Mouse (Mus musculus): ENCODE measurements around the gene Hyal4.

Gene Hyal4

GRCm38 (mm10) chr6:24748029-24748428 lies at the start of gene Hyal4:
Gene Hyal4 (plus strand): TSS chr6:24748329.
- no peak for DNase-seq (ENCODE audit: low read depth, low spot score)

GRCm38 (mm10) chr6:24707090-24707489 lies 41.0 kb upstream of the Hyal4 start:
- no peak for DNase-seq (ENCODE audit: low read depth, low spot score)

- no peak for DNase-seq (ENCODE audit: low read depth, low spot score)
Observed at GRCm38 (mm10) chr6:24707499-24707898, 40.6 kb upstream of the Hyal4 start.

- peak; percentile 49 for DNase-seq (ENCODE audit: low read depth, low spot score)
Observed at GRCm38 (mm10) chr6:24721317-24722099, 26.6 kb upstream of the Hyal4 start.

GRCm38 (mm10) chr6:24728130-24728529 lies 20.0 kb upstream of the Hyal4 start:
- no peak for DNase-seq (ENCODE audit: low read depth, low spot score)

GRCm38 (mm10) chr6:24732945-24733344 lies 15.2 kb upstream of the Hyal4 start, which contains the start of gene Hyal6:
Gene Hyal6 (plus strand): TSS chr6:24733245.
- no peak for DNase-seq (ENCODE audit: low read depth, low spot score)

GRCm38 (mm10) chr6:24734565-24734964 lies 13.6 kb upstream of the Hyal4 start:
- DNase-seq (ENCODE audit: low read depth, low spot score), result no peak

- DNase-seq (ENCODE audit: low read depth, low spot score), result no peak
Observed at GRCm38 (mm10) chr6:24759281-24759680, 11.2 kb downstream of the Hyal4 start.

- no peak for DNase-seq (ENCODE audit: low read depth, low spot score)
Observed at GRCm38 (mm10) chr6:24766261-24766660, 18.1 kb downstream of the Hyal4 start.

- DNase-seq (ENCODE audit: low read depth, low spot score), result no peak
Observed at GRCm38 (mm10) chr6:24779182-24779581, 31.1 kb downstream of the Hyal4 start.

GRCm38 (mm10) chr6:24790888-24791287 lies 42.8 kb downstream of the Hyal4 start, which contains the start of gene Spam1:
Gene Spam1 (plus strand): TSS chr6:24791188.
- no peak for DNase-seq (ENCODE audit: low read depth, low spot score)
